Mouse (Mus musculus): ENCODE data around the gene Fam193a.

GRCm38 (mm10) chr5:34502411-34502810, 132.7 kb downstream of the Fam193a start:
- TF ChIP-seq EP300 (IDR thresholded peaks at IDR 0.05; ENCODE audit: low read depth) (no peak), CTCF (IDR thresholded peaks at IDR 0.05; ENCODE audit: low read depth) (no peak)
